Mouse (Mus musculus) forebrain, embryonic 12.5 days (tissue): ENCODE measurements around the gene Prss2. TPM values are rescaled to one million over a fixed set of nuclear protein-coding genes. Genes with fewer than 3 reads are reported as not detected.
"Not testable (repeated sequence)": the region's sequence is repeated elsewhere in the genome, so short reads cannot be mapped to it uniquely, and the experiment has no call there.

Experiments used
- ATAC-seq: fragments of 200-750 bp; cut with Nextera tagmentation; 2 replicates; pipeline ENCODE4 v1.8.0; 2017; ENCODE audit warnings: moderate TSS enrichment; ENCODE audit not compliant: low FRiP score
- H3K27ac ChIP-seq: fragments of 300-500 bp; sonication (generic); 2 replicates; pipeline ENCODE4 v1.5.1; 2016; ENCODE audit warnings: mild to moderate bottlenecking
- H3K27me3 ChIP-seq: fragments of 300-500 bp; sonication (generic); 2 replicates; pipeline ENCODE4 v1.6.1; 2016; ENCODE audit warnings: mild to moderate bottlenecking
- H3K36me3 ChIP-seq: fragments of 300-500 bp; sonication (generic); replicated peaks from 2 replicates; pipeline ENCODE4 v1.6.1; 2016; ENCODE audit warnings: mild to moderate bottlenecking
- H3K4me1 ChIP-seq: fragments of 300-500 bp; sonication (generic); 2 replicates; pipeline ENCODE4 v1.6.1; 2016
- H3K4me2 ChIP-seq: fragments of 300-500 bp; sonication (generic); 2 replicates; pipeline ENCODE4 v1.6.1; 2016; ENCODE audit warnings: mild to moderate bottlenecking, moderate library complexity
- H3K4me3 ChIP-seq: fragments of 300-500 bp; sonication (generic); replicated peaks from 2 replicates; pipeline ENCODE4 v1.5.1; 2016; ENCODE audit warnings: mild to moderate bottlenecking
- H3K9ac ChIP-seq: fragments of 300-500 bp; sonication (generic); 2 replicates; pipeline ENCODE4 v1.6.1; 2016; ENCODE audit warnings: mild to moderate bottlenecking
- H3K9me3 ChIP-seq: fragments of 300-500 bp; sonication (generic); 2 replicates; pipeline ENCODE4 v1.6.1; 2016
- WGBS: fragments of 180-500 bp; shearing (Covaris S2); methylation state at CpG from one replicate; pipeline ENCODE4 v1.1.7; 2016; 5-methylcytosine and 5-hydroxymethylcytosine counted together
- polyA plus RNA-seq: library from polyadenylated mRNA; unstranded; fragments of >200 nt; fragmentation: Nextera tagmentation; extraction: Ambion mirVana; gene quantifications from 2 replicates; pipeline ENCODE4 v1.2.1, GENCODE M21; 2016

Prss2 gene
- polyA plus RNA-seq, 1 experiment from 2014 or later: not detected

DNA sequence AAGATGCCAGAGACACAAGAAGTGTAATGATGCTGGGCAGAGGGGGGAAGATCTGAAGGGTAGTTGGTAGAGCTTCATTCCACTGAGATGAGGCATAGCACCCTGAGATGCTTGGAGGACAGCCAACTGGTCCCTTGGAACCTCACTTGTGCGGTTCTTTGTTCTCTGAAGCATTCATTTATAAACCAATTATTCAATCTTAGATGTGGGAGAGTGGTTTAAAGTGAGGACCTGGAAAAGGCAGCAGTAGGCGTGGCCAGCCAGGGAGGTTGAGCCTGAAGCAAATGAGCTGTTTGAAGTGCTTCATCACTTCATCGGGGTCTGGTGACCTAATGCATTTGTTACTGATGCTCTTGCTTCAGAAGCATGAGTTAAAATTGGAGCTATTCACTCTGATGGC is 37.7 kb downstream of the Prss2 start:
- Histone ChIP-seq H3K4me2 (no peak overlapping the region), H3K4me1 (no peaks in the 10 kb centered on the region), H3K36me3 (no peaks in the 10 kb centered on the region), H3K4me3 (no peak overlapping the region), H3K27ac (no peak overlapping the region), H3K9me3 (no peaks in the 10 kb centered on the region), H3K9ac (no peak overlapping the region), H3K27me3 (no peaks in the 10 kb centered on the region)
- ATAC-seq: no peak
- WGBS: 68% methylated on average over 3 of the region's 3 CpGs

- WGBS: 80% methylated on average over 2 of the region's 2 CpGs
- Histone ChIP-seq H3K4me2 (no peak overlapping the region), H3K27me3 (no peaks in the 10 kb centered on the region), H3K4me1 (no peaks in the 10 kb centered on the region), H3K36me3 (no peaks in the 10 kb centered on the region), H3K4me3 (no peak overlapping the region), H3K9ac (no peak overlapping the region), H3K9me3 (no peaks in the 10 kb centered on the region), H3K27ac (no peak overlapping the region)
- ATAC-seq: no peak
These were observed 38.7 kb downstream of the Prss2 start for GRCm38 (mm10) chr6:41560273-41560672.

DNA sequence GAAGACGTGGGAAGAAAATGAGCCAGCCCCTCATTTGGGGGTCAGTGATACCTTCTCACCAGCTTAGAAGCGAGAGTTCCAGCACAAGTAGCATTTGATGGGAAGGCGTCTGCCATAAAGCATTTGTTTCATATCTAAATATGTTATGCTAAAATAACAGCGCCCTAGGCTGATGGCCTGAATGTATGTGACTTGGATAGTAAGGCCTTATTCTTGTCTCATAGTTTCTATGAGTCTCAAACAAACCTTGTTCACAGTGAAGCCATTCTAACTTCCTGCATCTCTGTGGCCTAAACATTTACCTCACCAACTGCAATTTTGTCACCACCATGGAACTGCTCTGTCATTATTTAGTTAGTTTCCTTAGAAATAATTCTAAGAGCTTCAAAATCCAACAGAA is 41.0 kb downstream of the Prss2 start:
- H3K9me3 ChIP-seq: no peaks in the 10 kb centered on the region
- no peaks in the 10 kb centered on the region for H3K27me3 ChIP-seq
- H3K4me2 ChIP-seq: peak overlapping the region; percentile 37
- no peaks in the 10 kb centered on the region for H3K4me1 ChIP-seq
- H3K36me3 ChIP-seq: no peaks in the 10 kb centered on the region
- no peak for ATAC-seq
- no peak overlapping the region for H3K27ac ChIP-seq
- no peak overlapping the region for H3K9ac ChIP-seq
- WGBS: 86% methylated on average over 4 of the region's 4 CpGs
- peak overlapping the region; percentile 19; the same call in 1 of the 2 replicates for H3K4me3 ChIP-seq

DNA sequence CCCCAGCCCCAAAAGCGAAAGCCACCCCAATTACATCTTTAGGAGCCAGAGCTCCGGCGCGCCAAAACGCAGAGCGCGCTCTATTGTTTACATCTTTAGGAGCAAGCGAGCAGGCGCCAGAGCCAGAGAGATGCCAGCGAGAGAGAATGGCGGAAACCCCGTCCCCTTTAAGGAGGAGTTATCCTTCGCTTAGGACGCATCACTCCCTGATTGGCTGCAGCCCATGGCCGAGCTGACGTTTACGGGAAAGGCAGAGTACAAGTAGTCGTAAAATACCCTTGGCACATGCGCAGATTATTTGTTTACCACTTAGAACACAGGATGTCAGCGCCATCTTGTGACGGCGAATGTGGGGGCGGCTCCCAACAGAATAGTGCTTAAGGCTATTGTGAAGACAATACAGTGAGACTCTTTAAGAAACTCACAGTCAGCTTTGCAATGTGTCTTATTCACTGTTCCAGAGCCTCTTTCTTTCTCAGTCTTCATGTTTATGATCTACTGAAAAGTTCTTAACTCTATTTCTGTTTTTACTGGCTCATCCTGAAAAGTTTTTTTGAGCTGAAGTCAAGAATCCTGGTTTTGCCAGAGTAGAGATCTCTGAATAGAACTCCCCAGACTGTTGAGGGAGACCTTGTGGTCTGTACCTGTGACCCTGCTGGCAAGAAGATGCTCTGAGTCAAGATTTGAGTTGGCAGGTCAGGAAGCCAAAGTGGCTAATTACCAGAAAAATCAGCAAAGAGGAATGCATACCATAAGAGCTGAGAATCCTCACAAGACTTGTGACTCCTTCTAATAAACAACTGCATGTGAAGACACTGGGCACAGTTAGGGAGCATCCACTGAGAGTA is 41.7 kb downstream of the Prss2 start:
- H3K4me1 ChIP-seq, H3K9ac ChIP-seq, H3K36me3 ChIP-seq, H3K27ac ChIP-seq, H3K9me3 ChIP-seq, H3K4me3 ChIP-seq, H3K27me3 ChIP-seq: not testable (repeated sequence)
- 60% methylated on average over 5 of the region's 23 CpGs for WGBS
- peak; percentile 67 for ATAC-seq
- H3K4me2 ChIP-seq: peak overlapping the region; percentile 24; the same call in 1 of the 2 replicates

DNA sequence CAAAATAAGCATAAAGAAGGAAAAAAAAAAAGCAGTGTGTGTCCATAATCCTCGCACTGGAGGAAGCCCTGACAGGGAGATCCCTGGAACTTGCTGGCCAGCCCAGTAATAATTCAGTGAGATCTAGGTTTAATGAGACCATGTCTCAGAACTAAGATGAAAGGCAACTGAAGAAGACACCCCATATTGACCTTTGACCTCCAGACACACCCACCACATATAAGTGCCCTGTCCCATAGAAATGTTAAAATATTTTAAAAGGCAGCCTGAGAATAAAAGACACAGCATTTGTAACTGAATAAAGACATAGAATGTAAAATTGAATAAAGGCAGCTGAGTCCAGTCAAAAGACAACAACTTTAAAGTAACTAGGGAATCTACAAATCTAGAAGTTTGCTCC is 43.7 kb downstream of the Prss2 start:
- ATAC-seq: no peak
- H3K4me3 ChIP-seq: no peak overlapping the region
- WGBS: 75% methylated on average over 1 of the region's 1 CpGs
- no peak overlapping the region for H3K27ac ChIP-seq
- no peaks in the 10 kb centered on the region for H3K9me3 ChIP-seq
- H3K9ac ChIP-seq: no peak overlapping the region
- H3K4me2 ChIP-seq: no peak overlapping the region
- H3K36me3 ChIP-seq: no peaks in the 10 kb centered on the region
- no peaks in the 10 kb centered on the region for H3K27me3 ChIP-seq
- H3K4me1 ChIP-seq: no peaks in the 10 kb centered on the region

- WGBS: 90% methylated on average over 4 of the region's 4 CpGs
- H3K9me3 ChIP-seq: no peaks in the 10 kb centered on the region
- ATAC-seq: no peak
- H3K27me3 ChIP-seq: no peaks in the 10 kb centered on the region
- H3K9ac ChIP-seq: no peak overlapping the region
- H3K27ac ChIP-seq: no peak overlapping the region
- H3K4me3 ChIP-seq: no peak overlapping the region
- no peaks in the 10 kb centered on the region for H3K36me3 ChIP-seq
- H3K4me1 ChIP-seq: no peaks in the 10 kb centered on the region
- no peak overlapping the region for H3K4me2 ChIP-seq
These were observed 45.4 kb downstream of the Prss2 start for GRCm38 (mm10) chr6:41566965-41567364.

DNA sequence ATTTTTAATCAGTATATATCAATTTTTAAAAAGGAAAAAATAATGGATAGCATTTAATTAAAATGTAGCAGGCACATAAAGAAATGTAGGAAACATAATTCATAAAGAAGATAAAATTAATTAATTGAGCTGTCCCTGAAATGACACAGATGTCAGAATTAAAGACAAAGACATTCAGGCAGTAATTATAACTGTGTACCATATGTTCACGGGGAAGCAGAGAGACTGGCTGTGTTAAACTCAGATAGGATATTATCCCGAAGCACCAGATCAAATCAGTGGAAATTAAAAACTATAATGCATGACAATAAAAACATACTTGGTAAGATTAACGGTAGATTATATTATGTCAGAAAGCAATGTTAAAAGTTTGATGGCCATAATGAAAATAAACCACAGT is 47.5 kb downstream of the Prss2 start:
- Histone ChIP-seq H3K27ac (no peak overlapping the region), H3K9ac (no peak overlapping the region)

More for the DNA sequence above, 47.5 kb downstream of the Prss2 start:
- no peak for ATAC-seq
- Histone ChIP-seq H3K4me3 (no peak overlapping the region), H3K4me1 (no peaks in the 10 kb centered on the region), H3K27me3 (no peaks in the 10 kb centered on the region), H3K36me3 (no peaks in the 10 kb centered on the region), H3K9me3 (no peaks in the 10 kb centered on the region), H3K4me2 (no peak overlapping the region)
- 85% methylated on average over 3 of the region's 3 CpGs for WGBS

Other genes starting within 250 kb of the Prss2 start
- not detected in 2 replicates for gene Try4, start 219.5 kb upstream of the Prss2 start, polyA plus RNA-seq
- gene Try5, start 204.9 kb upstream of the Prss2 start, polyA plus RNA-seq: 0.33 TPM in 1 of 2 replicates, not detected in the other
- gene Try10, start 167.7 kb upstream of the Prss2 start, polyA plus RNA-seq: not detected in 2 replicates
- gene Prss3, start 144.1 kb upstream of the Prss2 start, polyA plus RNA-seq: 0.27 TPM in 1 of 2 replicates, not detected in the other
- gene Gm5771, start 129.4 kb upstream of the Prss2 start, polyA plus RNA-seq: not detected in 2 replicates
- gene Gm10334, start 75.6 kb upstream of the Prss2 start, polyA plus RNA-seq: not detected in 2 replicates
- gene Prss1, start 62.9 kb upstream of the Prss2 start, polyA plus RNA-seq: not detected in 2 replicates
- 17.7 and 18.4 TPM in 2 replicates for gene Ephb6, start 83.7 kb downstream of the Prss2 start, polyA plus RNA-seq
- gene Trpv6, start 114.6 kb downstream of the Prss2 start, polyA plus RNA-seq: 0.31 and 0.52 TPM in 2 replicates
- gene Trpv5, start 159.0 kb downstream of the Prss2 start, polyA plus RNA-seq: not detected in 2 replicates
- gene Llcfc1, start 162.6 kb downstream of the Prss2 start, polyA plus RNA-seq: not detected in 2 replicates
- 5.8 and 7.5 TPM in 2 replicates for gene Kel, start 182.6 kb downstream of the Prss2 start, polyA plus RNA-seq